Mouse (Mus musculus): ENCODE measurements at regions not wholly inside any gene's neighbourhood (a gene's known extent, or its start where the extent isn't known, plus 50 kb on each side); places are given as distances from the start of the nearest gene placed in this dataset.

GRCm38 (mm10) chr4:89621260-89621659, 58.0 kb upstream of the Dmrta1 start:
- no peak for DNase-seq (ENCODE audit: low read depth in 1 of 2, low spot score in 2 of 2)
- TF ChIP-seq POLR2A (IDR thresholded peaks at IDR 0.05; ENCODE audit: low read depth, low read length) (no peak), CTCF (IDR thresholded peaks at IDR 0.05; ENCODE audit: extremely low read depth, insufficient read depth, insufficient read length, insufficient replicate concordance) (no peak)
- Histone ChIP-seq H3K36me3 (ENCODE audit: control insufficient read depth, insufficient read depth, low read length) (no peaks in the 10 kb centered on the region), H3K4me1 (ENCODE audit: control insufficient read depth, insufficient read depth, insufficient read length) (no peaks in the 10 kb centered on the region), H3K27ac (ENCODE audit: insufficient read depth, low read length) (no peak overlapping the region), H3K4me3 (ENCODE audit: extremely low read depth, insufficient read depth, insufficient read length) (no peak overlapping the region), H3K27me3 (ENCODE audit: control insufficient read depth, insufficient read depth, low read length) (no peaks in the 10 kb centered on the region)
- 74% methylated on average over 7 of the region's 7 CpGs for WGBS

DNA sequence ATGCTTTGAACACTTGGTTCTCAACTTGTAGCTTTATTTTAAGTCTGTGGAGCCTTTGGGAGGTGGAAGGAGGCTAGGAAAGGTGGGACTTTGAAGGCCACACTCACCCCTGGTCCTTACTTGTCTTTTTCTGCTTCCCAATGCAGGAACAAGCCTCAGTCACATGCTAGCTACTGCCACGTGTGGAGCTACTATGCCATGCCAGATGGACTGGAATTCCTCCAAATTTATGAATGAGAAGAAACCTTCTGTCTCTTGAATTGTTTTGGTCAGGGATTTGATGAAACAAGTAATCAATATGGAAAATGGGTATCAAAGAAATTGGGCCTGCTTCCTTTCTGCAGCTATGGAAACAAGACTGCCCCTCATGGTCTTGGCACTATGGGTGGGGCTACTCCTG, 74.5 kb upstream of the Dmrta1 start:
- 55% methylated on average over 1 of the region's 1 CpGs for WGBS
- no peaks in the 10 kb centered on the region for H3K4me1 ChIP-seq (ENCODE audit: control insufficient read depth, insufficient read depth, insufficient read length)
- TF ChIP-seq POLR2A (IDR thresholded peaks at IDR 0.05; ENCODE audit: low read depth, low read length) = no peak
- no peak for TF ChIP-seq CTCF (IDR thresholded peaks at IDR 0.05; ENCODE audit: extremely low read depth, insufficient read depth, insufficient read length, insufficient replicate concordance)

DNA sequence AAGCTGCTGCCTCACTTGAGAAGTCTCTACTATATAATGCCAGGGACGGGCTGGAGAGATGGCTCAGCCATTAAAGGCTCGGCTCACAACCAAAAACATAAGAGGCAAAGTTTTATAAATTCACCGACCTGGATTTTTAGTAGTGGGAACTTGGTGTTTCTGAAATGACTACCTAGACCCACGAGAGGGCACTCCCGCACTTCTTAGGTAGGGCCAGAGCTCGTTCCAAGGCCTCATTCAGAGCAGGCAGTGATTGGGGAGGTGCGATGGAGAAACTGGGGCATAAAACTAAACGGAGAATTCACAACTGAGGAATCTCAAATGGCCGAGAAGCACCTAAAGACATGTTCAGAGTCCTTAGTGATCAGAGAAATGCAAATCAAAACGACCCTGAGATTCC, 103.7 kb upstream of the Dmrta1 start:
- 23% methylated on average over 10 of the region's 10 CpGs for WGBS
- Histone ChIP-seq H3K27me3 (ENCODE audit: control insufficient read depth, insufficient read depth, low read length) (no peaks in the 10 kb centered on the region), H3K27ac (ENCODE audit: insufficient read depth, low read length) (no peak overlapping the region), H3K4me1 (ENCODE audit: control insufficient read depth, insufficient read depth, insufficient read length) (no peaks in the 10 kb centered on the region), H3K4me3 (ENCODE audit: extremely low read depth, insufficient read depth, insufficient read length) (no peak overlapping the region), H3K36me3 (ENCODE audit: control insufficient read depth, insufficient read depth, low read length) (no peaks in the 10 kb centered on the region)
- no peak for DNase-seq (ENCODE audit: low read depth in 1 of 2, low spot score in 2 of 2)
- no peak for TF ChIP-seq POLR2A (IDR thresholded peaks at IDR 0.05; ENCODE audit: low read depth, low read length)
- no peak for TF ChIP-seq CTCF (IDR thresholded peaks at IDR 0.05; ENCODE audit: extremely low read depth, insufficient read depth, insufficient read length, insufficient replicate concordance)

More for the DNA sequence above, 74.5 kb upstream of the Dmrta1 start:
- H3K27ac ChIP-seq (ENCODE audit: insufficient read depth, low read length) = no peak overlapping the region
- no peak for DNase-seq (ENCODE audit: low read depth in 1 of 2, low spot score in 2 of 2)
- no peaks in the 10 kb centered on the region for H3K27me3 ChIP-seq (ENCODE audit: control insufficient read depth, insufficient read depth, low read length)
- H3K36me3 ChIP-seq (ENCODE audit: control insufficient read depth, insufficient read depth, low read length) = no peaks in the 10 kb centered on the region
- no peak overlapping the region for H3K4me3 ChIP-seq (ENCODE audit: extremely low read depth, insufficient read depth, insufficient read length)

- 75% methylated on average over 7 of the region's 7 CpGs for WGBS
- H3K27me3 ChIP-seq (ENCODE audit: control insufficient read depth, insufficient read depth, low read length) = no peaks in the 10 kb centered on the region
- TF ChIP-seq POLR2A (IDR thresholded peaks at IDR 0.05; ENCODE audit: low read depth, low read length) (no peak), CTCF (IDR thresholded peaks at IDR 0.05; ENCODE audit: extremely low read depth, insufficient read depth, insufficient read length, insufficient replicate concordance) (no peak)
- no peaks in the 10 kb centered on the region for H3K36me3 ChIP-seq (ENCODE audit: control insufficient read depth, insufficient read depth, low read length)
- no peaks in the 10 kb centered on the region for H3K4me1 ChIP-seq (ENCODE audit: control insufficient read depth, insufficient read depth, insufficient read length)
- H3K27ac ChIP-seq (ENCODE audit: insufficient read depth, low read length) = no peak overlapping the region
- DNase-seq (ENCODE audit: low read depth in 1 of 2, low spot score in 2 of 2) = no peak
- no peak overlapping the region for H3K4me3 ChIP-seq (ENCODE audit: extremely low read depth, insufficient read depth, insufficient read length)
Measured at GRCm38 (mm10) chr4:89554711-89555466, 124.3 kb upstream of the Dmrta1 start.

DNA sequence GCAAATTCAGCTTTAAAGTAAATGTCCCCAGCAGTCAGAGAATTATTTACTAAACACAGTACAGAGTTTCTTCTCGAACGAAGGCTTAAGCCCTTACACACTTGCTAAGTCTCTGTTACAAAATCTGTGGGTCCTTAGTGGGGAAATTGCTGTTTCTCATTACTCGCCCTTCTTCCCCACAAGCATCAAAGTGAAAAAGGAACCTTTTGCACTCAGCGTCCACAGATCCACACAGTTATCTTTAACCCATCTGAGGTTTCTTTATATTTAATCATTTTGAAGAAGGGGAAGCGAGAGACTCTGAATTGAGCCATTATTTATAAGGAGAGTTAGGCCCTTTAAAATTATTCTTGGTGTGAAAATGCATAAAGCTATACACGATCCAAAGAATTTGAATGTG, 126.7 kb upstream of the Dmrta1 start:
- no peaks in the 10 kb centered on the region for H3K4me1 ChIP-seq (ENCODE audit: control insufficient read depth, insufficient read depth, insufficient read length)
- TF ChIP-seq CTCF (IDR thresholded peaks at IDR 0.05; ENCODE audit: extremely low read depth, insufficient read depth, insufficient read length, insufficient replicate concordance) = no peak
- TF ChIP-seq POLR2A (IDR thresholded peaks at IDR 0.05; ENCODE audit: low read depth, low read length) = no peak
- H3K36me3 ChIP-seq (ENCODE audit: control insufficient read depth, insufficient read depth, low read length) = no peaks in the 10 kb centered on the region
- no peak overlapping the region for H3K4me3 ChIP-seq (ENCODE audit: extremely low read depth, insufficient read depth, insufficient read length)
- WGBS = 55% methylated on average over 6 of the region's 6 CpGs
- H3K27ac ChIP-seq (ENCODE audit: insufficient read depth, low read length) = no peak overlapping the region
- H3K27me3 ChIP-seq (ENCODE audit: control insufficient read depth, insufficient read depth, low read length) = no peaks in the 10 kb centered on the region
- no peak for DNase-seq (ENCODE audit: low read depth in 1 of 2, low spot score in 2 of 2)

GRCm38 (mm10) chr4:89550515-89550914, 128.7 kb upstream of the Dmrta1 start:
- TF ChIP-seq CTCF (IDR thresholded peaks at IDR 0.05; ENCODE audit: extremely low read depth, insufficient read depth, insufficient read length, insufficient replicate concordance) (no peak), POLR2A (IDR thresholded peaks at IDR 0.05; ENCODE audit: low read depth, low read length) (no peak)
- DNase-seq (ENCODE audit: low read depth in 1 of 2, low spot score in 2 of 2) = peak in 1 of 2 experiments; percentile 31
- no peak overlapping the region for H3K4me3 ChIP-seq (ENCODE audit: extremely low read depth, insufficient read depth, insufficient read length)
- 11% methylated on average over 2 of the region's 2 CpGs for WGBS
- H3K36me3 ChIP-seq (ENCODE audit: control insufficient read depth, insufficient read depth, low read length) = no peaks in the 10 kb centered on the region
- no peaks in the 10 kb centered on the region for H3K27me3 ChIP-seq (ENCODE audit: control insufficient read depth, insufficient read depth, low read length)
- H3K4me1 ChIP-seq (ENCODE audit: control insufficient read depth, insufficient read depth, insufficient read length) = no peaks in the 10 kb centered on the region
- H3K27ac ChIP-seq (ENCODE audit: insufficient read depth, low read length) = peak overlapping the region; percentile 27

- WGBS = 6% methylated on average over 4 of the region's 4 CpGs
- Histone ChIP-seq H3K4me3 (ENCODE audit: extremely low read depth, insufficient read depth, insufficient read length) (no peak overlapping the region), H3K27me3 (ENCODE audit: control insufficient read depth, insufficient read depth, low read length) (no peaks in the 10 kb centered on the region; the same call in 1 of the 2 replicates), H3K36me3 (ENCODE audit: control insufficient read depth, insufficient read depth, low read length) (no peaks in the 10 kb centered on the region), H3K27ac (ENCODE audit: insufficient read depth, low read length) (no peak overlapping the region), H3K4me1 (ENCODE audit: control insufficient read depth, insufficient read depth, insufficient read length) (no peaks in the 10 kb centered on the region)
- peak in 1 of 2 experiments; percentile 22 for DNase-seq (ENCODE audit: low read depth in 1 of 2, low spot score in 2 of 2)
- no peak for TF ChIP-seq POLR2A (IDR thresholded peaks at IDR 0.05; ENCODE audit: low read depth, low read length)
- peak; percentile 26; the same call in 1 of the 2 replicates for TF ChIP-seq CTCF (IDR thresholded peaks at IDR 0.05; ENCODE audit: extremely low read depth, insufficient read depth, insufficient read length, insufficient replicate concordance)
Measured at GRCm38 (mm10) chr4:89532462-89532861, 146.8 kb upstream of the Dmrta1 start.

All from spleen, adult 2 months (tissue).